Mouse (Mus musculus): ENCODE results near the gene Dapk3.
"Not testable (repeated sequence)": the region's sequence is repeated elsewhere in the genome, so short reads cannot be mapped to it uniquely, and the experiment has no call there.

Dapk3 gene

GRCm38 (mm10) chr10:81177958-81178712 is 4.7 kb upstream of the Dapk3 start:
- DNase-seq (ENCODE audit: extremely low read depth, insufficient read length, low spot score), result no peak

DNA sequence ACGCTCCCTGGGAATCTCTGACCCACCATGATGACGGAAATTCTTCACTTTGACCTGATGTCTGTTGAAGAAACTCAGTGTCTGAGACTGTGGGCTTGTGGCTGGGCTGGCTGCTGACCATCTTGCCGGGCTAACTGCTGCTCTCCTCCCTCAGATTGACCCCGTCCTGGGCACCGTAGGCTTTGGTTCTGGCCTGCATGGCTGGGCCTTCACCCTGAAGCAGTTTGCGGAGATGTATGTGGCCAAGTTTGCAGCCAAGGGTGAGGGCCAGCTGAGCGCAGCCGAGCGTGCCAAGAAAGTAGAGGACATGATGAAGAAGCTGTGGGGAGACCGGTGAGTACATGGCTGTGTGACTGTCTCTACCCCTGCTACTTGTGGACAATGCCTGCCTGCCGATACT is 3.9 kb upstream of the Dapk3 start:
- DNase-seq (ENCODE audit: extremely low read depth, insufficient read length, low spot score), result no peak

DNA sequence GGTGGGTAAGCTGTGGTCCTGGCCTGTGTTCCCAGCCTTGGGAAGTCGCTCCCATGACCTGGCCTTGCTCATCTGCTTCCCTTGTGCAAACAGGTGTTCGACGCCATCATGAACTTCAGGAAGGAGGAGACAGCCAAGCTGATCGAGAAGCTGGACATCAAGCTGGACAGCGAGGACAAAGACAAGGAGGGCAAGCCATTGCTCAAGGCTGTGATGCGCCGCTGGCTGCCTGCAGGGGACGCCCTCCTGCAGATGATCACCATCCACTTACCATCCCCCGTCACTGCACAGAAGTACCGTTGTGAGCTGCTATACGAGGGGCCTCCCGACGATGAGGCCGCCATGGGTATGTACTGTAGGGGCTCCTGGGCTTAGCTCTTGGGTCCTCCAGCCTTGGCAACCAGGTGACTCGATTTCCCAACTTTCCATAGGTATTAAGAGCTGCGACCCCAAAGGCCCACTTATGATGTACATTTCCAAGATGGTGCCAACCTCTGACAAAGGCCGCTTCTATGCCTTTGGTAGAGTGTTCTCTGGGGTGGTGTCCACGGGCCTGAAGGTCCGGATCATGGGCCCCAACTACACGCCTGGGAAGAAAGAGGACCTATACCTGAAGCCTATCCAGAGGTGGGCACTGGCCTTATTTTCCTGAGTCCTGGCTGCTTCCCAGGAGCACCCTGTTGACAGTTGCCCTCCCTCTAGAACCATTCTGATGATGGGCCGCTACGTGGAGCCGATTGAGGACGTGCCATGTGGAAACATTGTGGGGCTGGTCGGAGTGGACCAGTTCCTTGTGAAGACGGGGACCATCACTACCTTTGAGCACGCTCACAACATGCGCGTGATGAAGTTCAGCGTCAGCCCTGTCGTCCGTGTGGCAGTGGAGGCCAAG is 3.1 kb upstream of the Dapk3 start:
- no peak for DNase-seq (ENCODE audit: extremely low read depth, insufficient read length, low spot score)

DNA sequence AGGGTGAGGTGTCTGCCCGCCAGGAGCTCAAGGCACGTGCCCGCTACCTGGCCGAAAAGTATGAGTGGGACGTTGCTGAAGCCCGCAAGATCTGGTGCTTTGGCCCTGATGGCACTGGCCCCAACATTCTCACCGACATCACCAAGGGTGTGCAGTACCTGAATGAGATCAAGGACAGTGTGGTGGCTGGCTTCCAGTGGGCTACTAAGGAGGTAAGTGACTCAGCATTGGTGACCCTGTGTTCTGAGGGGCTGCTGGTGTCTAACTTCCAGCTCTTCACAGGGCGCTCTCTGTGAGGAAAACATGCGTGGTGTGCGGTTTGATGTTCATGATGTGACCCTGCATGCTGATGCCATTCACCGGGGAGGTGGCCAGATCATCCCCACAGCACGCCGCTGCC is 1.9 kb upstream of the Dapk3 start:
- no peak for DNase-seq (ENCODE audit: extremely low read depth, insufficient read length, low spot score)

DNA sequence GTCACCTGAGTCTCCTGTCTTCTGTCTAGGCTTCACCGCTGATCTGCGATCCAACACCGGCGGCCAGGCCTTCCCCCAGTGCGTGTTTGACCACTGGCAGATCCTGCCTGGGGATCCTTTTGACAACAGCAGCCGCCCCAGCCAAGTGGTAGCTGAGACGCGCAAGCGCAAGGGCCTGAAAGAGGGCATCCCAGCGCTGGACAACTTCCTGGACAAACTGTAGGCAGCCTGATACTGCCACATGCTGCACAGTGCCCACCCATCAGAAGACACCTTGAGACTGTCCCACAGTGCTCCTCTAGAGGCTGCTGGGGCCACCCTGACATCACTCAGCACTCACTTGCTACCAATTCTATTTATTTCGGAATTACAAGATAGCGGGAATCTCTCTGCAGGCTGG is 945 bp upstream of the Dapk3 start:
- DNase-seq (ENCODE audit: extremely low read depth, insufficient read length, low spot score), result not testable (repeated sequence)

GRCm38 (mm10) chr10:81183805-81184204 is 1.0 kb downstream of the Dapk3 start, which contains the start of gene 4930442H23Rik:
Gene 4930442H23Rik, minus strand, starts transcription at chr10:81183849.
- no peak for DNase-seq (ENCODE audit: extremely low read depth, insufficient read length, low spot score)

- no peak for DNase-seq (ENCODE audit: extremely low read depth, insufficient read length, low spot score)
Observed at GRCm38 (mm10) chr10:81184765-81185164, 2.0 kb downstream of the Dapk3 start.

DNA sequence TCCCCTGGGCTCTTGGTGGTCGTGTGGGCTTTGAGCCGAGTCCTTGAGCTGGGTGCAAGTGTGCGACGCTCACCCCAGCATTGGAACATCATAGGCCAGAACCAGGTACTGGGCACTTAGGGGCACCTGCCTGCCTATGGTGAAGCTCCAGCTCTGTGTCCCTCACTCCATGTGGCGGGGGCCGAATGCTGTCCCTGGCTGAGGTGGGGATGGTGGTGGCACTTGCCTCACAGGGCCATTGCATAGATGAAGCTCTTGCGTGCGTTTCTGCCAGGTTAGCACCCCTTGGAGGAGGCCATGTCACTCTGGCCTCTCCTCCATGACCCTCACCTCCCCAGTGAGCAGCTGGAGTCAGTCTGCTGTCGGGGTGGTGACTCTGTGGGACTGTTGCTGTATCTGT is 4.4 kb downstream of the Dapk3 start:
- DNase-seq (ENCODE audit: extremely low read depth, insufficient read length, low spot score), result no peak

DNA sequence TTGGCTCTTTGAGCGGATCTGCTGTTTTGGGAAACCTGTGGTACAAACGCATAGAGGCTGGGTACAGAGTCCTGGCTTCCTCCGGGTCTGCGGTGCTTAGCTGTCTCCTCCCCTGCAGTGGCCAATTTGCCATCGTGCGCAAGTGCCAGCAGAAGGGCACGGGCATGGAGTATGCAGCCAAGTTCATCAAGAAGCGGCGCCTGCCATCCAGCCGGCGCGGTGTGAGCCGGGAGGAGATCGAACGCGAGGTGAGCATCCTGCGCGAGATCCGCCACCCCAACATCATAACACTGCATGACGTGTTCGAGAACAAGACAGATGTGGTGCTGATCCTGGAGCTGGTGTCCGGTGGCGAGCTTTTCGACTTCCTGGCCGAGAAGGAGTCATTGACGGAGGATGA is 7.0 kb downstream of the Dapk3 start:
- no peak for DNase-seq (ENCODE audit: extremely low read depth, insufficient read length, low spot score)

DNA sequence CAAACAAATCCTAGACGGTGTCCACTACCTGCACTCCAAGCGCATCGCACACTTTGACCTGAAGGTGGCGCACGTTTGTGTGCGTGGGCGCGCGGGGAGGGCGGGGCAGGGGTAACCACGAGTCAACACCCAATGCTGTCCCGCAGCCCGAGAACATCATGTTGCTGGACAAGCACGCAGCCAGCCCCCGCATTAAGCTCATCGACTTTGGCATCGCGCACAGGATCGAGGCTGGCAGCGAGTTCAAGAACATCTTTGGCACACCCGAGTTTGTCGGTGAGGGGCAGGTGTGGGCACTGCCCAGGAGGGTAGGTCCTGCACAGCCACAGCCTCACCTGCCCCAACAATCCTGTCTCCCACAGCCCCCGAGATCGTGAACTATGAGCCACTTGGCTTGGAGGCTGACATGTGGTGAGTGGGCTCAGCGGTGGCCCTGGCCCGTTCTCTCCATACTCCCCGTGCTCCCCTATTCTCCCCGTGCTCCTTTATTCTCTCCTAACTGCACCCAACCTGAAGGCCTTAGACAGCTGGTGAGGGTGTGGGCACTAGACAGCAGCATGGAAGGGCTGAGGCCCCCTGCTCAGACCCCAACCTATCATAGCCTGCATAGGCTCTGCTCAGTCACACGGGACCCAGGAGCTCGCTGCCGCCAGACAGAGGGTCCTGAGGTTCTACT is 7.6 kb downstream of the Dapk3 start:
- no peak for DNase-seq (ENCODE audit: extremely low read depth, insufficient read length, low spot score)

- DNase-seq (ENCODE audit: extremely low read depth, insufficient read length, low spot score), result no peak
Observed at GRCm38 (mm10) chr10:81190912-81191321, 8.1 kb downstream of the Dapk3 start.

GRCm38 (mm10) chr10:81191342-81191982 is 8.7 kb downstream of the Dapk3 start:
- DNase-seq (ENCODE audit: extremely low read depth, insufficient read length, low spot score), result no peak

DNA sequence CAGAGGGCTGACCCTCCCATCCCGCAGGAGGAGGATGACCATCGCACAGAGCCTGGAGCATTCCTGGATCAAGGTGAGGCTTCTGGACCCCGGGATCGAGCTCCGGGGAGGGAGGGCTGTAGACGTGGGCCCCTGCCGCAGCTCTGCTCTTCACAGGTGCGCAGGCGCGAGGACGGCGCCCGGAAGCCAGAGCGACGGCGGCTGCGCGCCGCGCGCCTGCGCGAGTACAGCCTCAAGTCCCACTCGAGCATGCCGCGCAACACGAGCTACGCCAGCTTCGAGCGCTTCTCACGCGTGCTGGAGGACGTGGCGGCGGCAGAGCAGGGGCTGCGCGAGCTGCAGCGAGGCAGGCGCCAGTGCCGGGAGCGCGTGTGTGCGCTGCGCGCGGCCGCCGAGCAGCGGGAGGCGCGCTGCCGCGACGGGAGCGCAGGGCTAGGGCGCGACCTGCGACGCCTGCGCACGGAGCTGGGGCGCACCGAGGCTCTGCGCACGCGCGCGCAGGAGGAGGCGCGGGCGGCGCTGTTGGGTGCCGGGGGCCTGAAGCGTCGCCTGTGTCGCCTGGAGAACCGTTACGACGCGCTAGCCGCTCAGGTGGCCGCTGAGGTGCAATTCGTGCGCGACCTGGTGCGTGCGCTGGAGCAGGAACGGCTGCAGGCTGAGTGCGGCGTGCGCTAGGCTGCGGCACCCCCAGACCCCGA is 9.6 kb downstream of the Dapk3 start:
- DNase-seq (ENCODE audit: extremely low read depth, insufficient read length, low spot score), result peak; percentile 81

DNA sequence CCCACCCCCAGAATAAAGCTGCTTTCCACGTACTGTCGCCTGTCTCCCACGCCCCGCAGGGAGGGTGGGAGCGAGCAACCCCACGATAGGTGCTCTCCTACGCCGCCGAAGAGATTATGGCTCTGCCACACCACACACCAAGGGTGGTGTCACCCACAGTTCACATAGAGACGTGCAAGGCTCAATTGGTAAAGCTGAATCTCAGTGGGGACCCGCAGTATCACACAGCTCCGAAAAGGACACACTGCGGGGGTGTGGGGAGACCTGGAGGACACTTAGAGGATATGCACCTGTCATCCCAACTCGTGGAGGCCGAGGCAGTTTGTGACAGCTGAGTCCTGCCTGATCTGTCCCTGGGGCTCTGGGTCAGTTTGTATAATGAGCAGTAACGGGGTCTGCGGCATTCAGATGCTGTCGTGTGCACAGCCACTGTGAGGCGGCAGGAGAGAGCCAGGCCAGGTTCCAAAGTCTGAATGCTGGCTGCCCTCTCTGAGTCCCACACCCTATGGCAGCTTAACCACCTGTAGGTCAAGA is 10.2 kb downstream of the Dapk3 start:
- no peak for DNase-seq (ENCODE audit: extremely low read depth, insufficient read length, low spot score)

DNA sequence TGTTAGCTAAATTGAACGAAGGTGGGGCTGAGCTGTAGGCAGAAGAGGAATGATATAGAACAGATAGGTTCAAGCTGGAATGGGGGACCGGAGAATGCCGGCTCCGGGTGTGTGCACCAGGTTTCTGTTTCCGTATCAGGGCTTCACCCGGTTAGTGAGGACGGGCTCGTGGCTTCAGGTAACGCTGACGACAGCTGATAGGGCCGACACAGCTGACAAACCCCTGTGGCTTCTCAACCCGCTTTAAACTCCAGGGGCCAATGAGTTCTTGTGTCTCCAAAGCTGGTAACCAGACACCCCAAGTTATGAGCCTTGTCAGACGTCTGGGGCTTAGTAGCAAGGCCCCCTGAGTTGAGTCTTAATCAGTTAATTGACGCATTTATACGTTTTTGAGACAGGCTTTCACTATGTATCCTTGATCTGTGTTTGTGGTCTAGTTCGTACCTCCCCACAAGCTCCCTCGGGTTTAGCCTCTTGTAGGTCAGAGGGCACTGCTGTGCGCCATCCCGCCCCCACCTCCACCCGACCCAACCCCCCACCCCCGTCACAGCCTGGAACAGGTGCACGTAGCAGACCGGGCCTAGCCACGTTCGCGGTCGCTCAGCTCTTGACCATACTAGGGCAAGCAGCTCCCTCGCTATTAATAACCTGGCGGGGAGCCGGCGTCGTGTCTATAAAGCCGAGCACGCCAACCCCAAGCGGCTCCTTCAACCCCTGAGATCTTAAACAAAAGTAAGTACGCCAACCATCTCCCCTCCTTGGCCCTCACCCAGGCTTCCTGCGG is 11.4 kb downstream of the Dapk3 start:
- no peak for DNase-seq (ENCODE audit: extremely low read depth, insufficient read length, low spot score)

DNA sequence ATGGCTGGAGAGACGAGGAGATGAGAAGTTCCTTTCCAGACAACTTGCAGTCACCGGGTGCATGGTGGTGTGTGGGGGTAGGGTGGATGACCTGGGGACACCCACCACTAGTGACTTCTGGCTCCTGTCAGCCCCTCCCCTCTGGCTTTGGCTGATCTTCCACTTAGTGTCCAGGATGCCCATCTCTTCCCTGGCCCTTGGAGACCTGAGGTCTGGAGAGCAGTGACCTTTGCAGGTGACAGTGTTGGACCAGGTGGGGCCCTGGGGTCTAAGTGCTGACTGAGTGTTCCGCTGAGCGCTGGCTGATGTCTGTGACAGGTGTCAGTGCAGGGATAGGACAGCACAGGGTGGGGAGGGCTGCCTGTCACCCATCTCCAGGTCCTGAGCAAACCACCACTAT is 12.5 kb downstream of the Dapk3 start:
- DNase-seq (ENCODE audit: extremely low read depth, insufficient read length, low spot score), result no peak

DNA sequence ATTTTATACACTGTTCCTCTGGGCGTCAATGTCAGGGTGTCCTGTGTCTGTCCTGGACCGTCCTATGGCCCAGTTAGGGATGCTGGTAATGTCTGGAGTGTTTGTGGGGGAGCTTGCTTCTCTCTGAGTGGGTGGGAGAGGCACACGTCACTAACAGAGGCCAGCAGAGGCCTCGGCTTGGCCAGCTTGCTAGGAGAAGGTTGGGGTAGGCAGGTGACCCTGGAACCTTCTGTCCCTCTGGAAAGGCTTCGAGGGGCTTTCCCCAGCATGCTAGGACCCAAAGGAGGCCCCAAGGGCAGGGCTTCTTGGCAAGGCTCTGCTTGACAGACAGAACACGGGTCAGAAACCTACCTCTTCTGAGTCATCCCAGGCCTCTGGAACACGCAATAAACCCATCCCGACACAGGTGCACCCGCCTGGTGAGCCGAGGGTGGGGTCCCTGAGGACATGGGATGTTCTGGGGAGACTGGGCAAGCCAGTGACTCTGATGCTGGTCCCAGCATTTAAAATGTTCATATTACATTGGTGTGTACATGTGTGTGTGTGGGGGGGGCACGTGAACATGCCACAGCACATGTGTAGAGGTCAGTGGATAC is 13.8 kb downstream of the Dapk3 start:
- DNase-seq (ENCODE audit: extremely low read depth, insufficient read length, low spot score), result no peak

- DNase-seq (ENCODE audit: extremely low read depth, insufficient read length, low spot score), result no peak
Observed at GRCm38 (mm10) chr10:81197305-81197704, 14.5 kb downstream of the Dapk3 start.

DNA sequence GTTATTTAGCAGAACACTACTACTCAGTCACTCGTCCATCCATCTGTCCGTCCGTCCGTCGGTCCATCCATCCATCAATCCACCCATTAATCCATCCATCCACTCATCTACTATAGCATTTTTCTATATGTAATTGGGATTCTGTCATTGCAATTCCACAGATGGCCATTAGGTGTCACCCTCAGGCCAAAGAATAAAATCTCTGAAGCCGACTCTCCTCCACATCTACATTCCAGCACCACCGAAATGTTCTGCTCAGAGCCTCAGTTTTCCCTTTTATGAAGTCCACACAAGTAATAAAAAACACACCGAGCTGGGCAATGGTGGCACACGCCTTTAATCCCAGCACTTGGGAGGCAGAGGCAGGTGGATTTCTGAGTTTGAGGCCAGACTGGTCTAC is 15.4 kb downstream of the Dapk3 start:
- no peak for DNase-seq (ENCODE audit: extremely low read depth, insufficient read length, low spot score)
